Mouse (Mus musculus): ENCODE data around the gene Phf21a. TPM values are rescaled to one million over a fixed set of nuclear protein-coding genes. Genes with fewer than 3 reads are reported as not detected.
A peak's percentile ranks its signal among the peaks of the same experiment; 100 is the strongest.

The Phf21a gene
- polyA plus RNA-seq, 2 experiments, result 1.8 to 4.7 TPM

- TF ChIP-seq CTCF (IDR thresholded peaks at IDR 0.05; ENCODE audit: low read depth), result no peak
- TF ChIP-seq EP300 (IDR thresholded peaks at IDR 0.05; ENCODE audit: low read depth), result no peak
- H3K27ac ChIP-seq, result no peak overlapping the region
- H3K36me3 ChIP-seq (replicated peaks; ENCODE audit: control insufficient read depth, insufficient read depth, low read depth), result no peaks in the 10 kb centered on the region
- DNase-seq (ENCODE audit: low read depth in 3 of 3, low spot score in 3 of 3), result no peak
- H3K9ac ChIP-seq (replicated peaks), result no peak overlapping the region
- H3K9me3 ChIP-seq (ENCODE audit: control insufficient read depth, low read length), result no peaks in the 10 kb centered on the region
- no peaks in the 10 kb centered on the region; the same call in 1 of the 2 replicates for H3K27me3 ChIP-seq (ENCODE audit: control insufficient read depth, insufficient read depth, low read length)
- ATAC-seq (ENCODE audit: insufficient read depth), result no peak
- 55% methylated on average over 3 of the region's 3 CpGs for WGBS (ENCODE audit: insufficient replicate concordance)
- no peak overlapping the region for H3K4me3 ChIP-seq (ENCODE audit: insufficient read depth in 1 of 2, low read depth in 2 of 2, low read length in 2 of 2)
- H3K4me2 ChIP-seq (ENCODE audit: low read depth), result no peak overlapping the region
- peaks cover 0 to 2% of the 10 kb centered on the region in 2 experiments; a peak in 1 of 4 replicates for H3K4me1 ChIP-seq (replicated peaks; ENCODE audit: control insufficient read depth in 2 of 2, insufficient read depth in 2 of 2, low read length in 1 of 2)
Measured at GRCm38 (mm10) chr2:92188744-92189143, 95.8 kb downstream of the Phf21a start.

- Histone ChIP-seq H3K4me1 (replicated peaks; ENCODE audit: control insufficient read depth in 2 of 2, insufficient read depth in 2 of 2, low read length in 1 of 2) (peaks cover 0 to 2% of the 10 kb centered on the region in 2 experiments; a peak in 1 of 4 replicates), H3K4me2 (ENCODE audit: low read depth) (no peak overlapping the region), H3K27ac (no peak overlapping the region), H3K9me3 (ENCODE audit: control insufficient read depth, low read length) (no peaks in the 10 kb centered on the region), H3K4me3 (ENCODE audit: insufficient read depth in 1 of 2, low read depth in 2 of 2, low read length in 2 of 2) (no peak overlapping the region), H3K27me3 (ENCODE audit: control insufficient read depth, insufficient read depth, low read length) (no peaks in the 10 kb centered on the region), H3K36me3 (replicated peaks; ENCODE audit: control insufficient read depth, insufficient read depth, low read depth) (no peaks in the 10 kb centered on the region), H3K9ac (replicated peaks) (no peak overlapping the region)
- ATAC-seq (ENCODE audit: insufficient read depth), result no peak
- TF ChIP-seq EP300 (IDR thresholded peaks at IDR 0.05; ENCODE audit: low read depth) (no peak), CTCF (IDR thresholded peaks at IDR 0.05; ENCODE audit: low read depth) (no peak)
- DNase-seq (ENCODE audit: low read depth in 3 of 3, low spot score in 3 of 3), result no peak
- 44% methylated on average over 5 of the region's 5 CpGs for WGBS (ENCODE audit: insufficient replicate concordance)
Measured at GRCm38 (mm10) chr2:92190960-92191359, 98.0 kb downstream of the Phf21a start.

DNA sequence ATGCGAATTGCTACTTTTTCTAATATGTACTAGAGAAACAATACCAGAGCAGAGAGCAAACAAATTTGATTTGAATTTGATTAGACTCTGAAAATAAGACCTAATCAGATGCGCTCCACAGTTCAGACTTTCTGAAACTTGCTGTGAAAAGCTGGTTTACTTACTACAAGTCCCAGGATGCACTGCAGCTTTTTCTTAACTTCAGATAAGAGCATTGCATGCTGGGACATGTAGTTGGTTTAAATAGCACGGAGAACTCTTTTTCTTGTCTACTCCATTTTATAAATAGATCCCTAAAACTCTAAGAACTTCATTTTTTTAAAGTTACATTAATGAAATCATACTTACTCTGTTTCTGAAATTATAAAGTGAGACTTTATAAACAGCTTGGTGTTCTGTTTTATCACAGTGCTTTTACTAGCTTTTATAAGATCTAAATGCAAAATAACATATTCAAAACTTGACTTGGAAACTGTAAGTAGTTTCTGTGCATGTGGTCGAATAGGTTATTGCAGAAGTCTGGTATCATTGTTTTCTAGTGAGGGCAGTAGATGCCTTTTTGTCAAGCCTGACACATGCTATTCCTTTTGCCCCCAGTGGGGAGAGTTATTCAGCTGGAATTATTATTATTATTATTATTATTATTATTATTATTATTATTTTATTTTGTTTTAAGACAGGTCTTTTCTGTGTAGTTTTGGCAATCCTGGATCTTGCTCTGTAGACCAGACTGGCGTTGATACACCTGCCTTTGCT, 99.1 kb downstream of the Phf21a start:
- no peak overlapping the region for H3K4me3 ChIP-seq (ENCODE audit: insufficient read depth in 1 of 2, low read depth in 2 of 2, low read length in 2 of 2)
- no peak overlapping the region for H3K27ac ChIP-seq
- no peak for TF ChIP-seq EP300 (IDR thresholded peaks at IDR 0.05; ENCODE audit: low read depth)
- TF ChIP-seq CTCF (IDR thresholded peaks at IDR 0.05; ENCODE audit: low read depth), result no peak
- no peaks in the 10 kb centered on the region for H3K9me3 ChIP-seq (ENCODE audit: control insufficient read depth, low read length)
- DNase-seq (ENCODE audit: low read depth in 3 of 3, low spot score in 3 of 3), result peak; percentile 55 to 73 (median 66)
- no peaks in the 10 kb centered on the region for H3K27me3 ChIP-seq (ENCODE audit: control insufficient read depth, insufficient read depth, low read length)
- H3K4me2 ChIP-seq (ENCODE audit: low read depth), result no peak overlapping the region
- H3K9ac ChIP-seq (replicated peaks), result no peak overlapping the region
- WGBS (ENCODE audit: insufficient replicate concordance), result 49% methylated on average over 5 of the region's 5 CpGs
- peaks cover 0 to 2% of the 10 kb centered on the region in 2 experiments; a peak in 1 of 4 replicates for H3K4me1 ChIP-seq (replicated peaks; ENCODE audit: control insufficient read depth in 2 of 2, insufficient read depth in 2 of 2, low read length in 1 of 2)
- H3K36me3 ChIP-seq (replicated peaks; ENCODE audit: control insufficient read depth, insufficient read depth, low read depth), result no peaks in the 10 kb centered on the region
- ATAC-seq (ENCODE audit: insufficient read depth), result no peak

- Histone ChIP-seq H3K27me3 (ENCODE audit: control insufficient read depth, insufficient read depth, low read length) (no peaks in the 10 kb centered on the region), H3K4me2 (ENCODE audit: low read depth) (no peak overlapping the region), H3K9ac (replicated peaks) (no peak overlapping the region), H3K27ac (no peak overlapping the region), H3K4me1 (replicated peaks; ENCODE audit: control insufficient read depth in 2 of 2, insufficient read depth in 2 of 2, low read length in 1 of 2) (peaks cover 0 to 6% of the 10 kb centered on the region in 2 experiments; a peak in 2 of 4 replicates), H3K4me3 (ENCODE audit: insufficient read depth in 1 of 2, low read depth in 2 of 2, low read length in 2 of 2) (no peak overlapping the region), H3K9me3 (ENCODE audit: control insufficient read depth, low read length) (no peaks in the 10 kb centered on the region), H3K36me3 (replicated peaks; ENCODE audit: control insufficient read depth, insufficient read depth, low read depth) (no peaks in the 10 kb centered on the region)
- no peak for TF ChIP-seq EP300 (IDR thresholded peaks at IDR 0.05; ENCODE audit: low read depth)
- TF ChIP-seq CTCF (IDR thresholded peaks at IDR 0.05; ENCODE audit: low read depth), result no peak
- ATAC-seq (ENCODE audit: insufficient read depth) (no peak), DNase-seq (ENCODE audit: low read depth in 3 of 3, low spot score in 3 of 3) (no peak)
- 56% methylated on average over 6 of the region's 6 CpGs for WGBS (ENCODE audit: insufficient replicate concordance)
Measured at GRCm38 (mm10) chr2:92198126-92198525, 105.2 kb downstream of the Phf21a start.

GRCm38 (mm10) chr2:92198747-92199146, 105.8 kb downstream of the Phf21a start:
- Histone ChIP-seq H3K27me3 (ENCODE audit: control insufficient read depth, insufficient read depth, low read length) (no peaks in the 10 kb centered on the region), H3K36me3 (replicated peaks; ENCODE audit: control insufficient read depth, insufficient read depth, low read depth) (no peaks in the 10 kb centered on the region), H3K27ac (no peak overlapping the region), H3K4me2 (ENCODE audit: low read depth) (no peak overlapping the region), H3K4me3 (ENCODE audit: insufficient read depth in 1 of 2, low read depth in 2 of 2, low read length in 2 of 2) (no peak overlapping the region), H3K9ac (replicated peaks) (no peak overlapping the region), H3K4me1 (replicated peaks; ENCODE audit: control insufficient read depth in 2 of 2, insufficient read depth in 2 of 2, low read length in 1 of 2) (peaks cover 0 to 6% of the 10 kb centered on the region in 2 experiments; a peak in 2 of 4 replicates), H3K9me3 (ENCODE audit: control insufficient read depth, low read length) (no peaks in the 10 kb centered on the region)
- no peak for DNase-seq (ENCODE audit: low read depth in 3 of 3, low spot score in 3 of 3)
- 83% methylated on average over 7 of the region's 7 CpGs for WGBS (ENCODE audit: insufficient replicate concordance)
- TF ChIP-seq EP300 (IDR thresholded peaks at IDR 0.05; ENCODE audit: low read depth) (no peak), CTCF (IDR thresholded peaks at IDR 0.05; ENCODE audit: low read depth) (no peak)
- no peak for ATAC-seq (ENCODE audit: insufficient read depth)
